In genomic region chr14:25660661-25661060, GRCm38 (mm10) we compare ENCODE assay signal across 10 mouse cellular contexts. TPM values are rescaled to one million over a fixed set of nuclear protein-coding genes. Genes with fewer than 3 reads are reported as not detected.
DNase-seq lines count a peak whose midpoint lies in the region; ATAC-seq and TF ChIP-seq lines count a peak whose summit lies in the region.
"Had no signal": no experiment of that assay in that cellular context is flagged by ENCODE, and none has a peak within 500 bp of the region (broad histone marks: within the 10 kb centered on the region; RNA-seq: fewer than 3 reads in every experiment).

No protein-coding gene starts in this region.

- TF ChIP-seq EP300 in stomach, postnatal 0 days (optimal IDR thresholded peaks at IDR 0.05): no peak

- peaks cover 68% of the 10 kb centered on the region for H3K36me3 ChIP-seq in heart, embryonic 11.5 days (ENCODE audit: control insufficient read depth, insufficient read depth, low read length)
- H3K36me3 ChIP-seq in testis, adult 2 months (ENCODE audit: control insufficient read depth, insufficient read depth, low read length): no peaks in the 10 kb centered on the region
- H3K36me3 ChIP-seq in hindbrain, embryonic 14.5 days (replicated peaks; ENCODE audit: control insufficient read depth, insufficient read depth): peaks cover 100% of the 10 kb centered on the region
- peaks cover 49% of the 10 kb centered on the region for H3K36me3 ChIP-seq in stomach, postnatal 0 days (ENCODE audit: control insufficient read depth, insufficient read depth, low read length)

- WGBS in heart, embryonic 11.5 days (ENCODE audit: insufficient replicate concordance): 60% methylated on average over 11 of the region's 11 CpGs
- WGBS in hindbrain, embryonic 14.5 days: 46% methylated on average over 11 of the region's 11 CpGs
- 57% methylated on average over 11 of the region's 11 CpGs for WGBS in stomach, postnatal 0 days

- ATAC-seq in heart, embryonic 11.5 days (replicated peaks; ENCODE audit: insufficient number of reproducible peaks, low FRiP score, low TSS enrichment): peak; percentile 29; the same call in 1 of the 2 replicates
- peak; percentile 36; the same call in 1 of the 2 replicates for ATAC-seq in hindbrain, embryonic 14.5 days (ENCODE audit: low FRiP score)
- peak; percentile 63 for ATAC-seq in stomach, postnatal 0 days (ENCODE audit: low FRiP score, low TSS enrichment)
- ATAC-seq: Patski had no signal

- peak; percentile 31; the same call in 1 of the 2 replicates for TF ChIP-seq CTCF in testis, adult 2 months (IDR thresholded peaks at IDR 0.05; ENCODE audit: control insufficient read depth, insufficient read depth, insufficient replicate concordance, low read depth, low read length)
- TF ChIP-seq CTCF in stomach, postnatal 0 days (IDR thresholded peaks at IDR 0.05; ENCODE audit: low read depth): peak; percentile 64

- H3K4me1 ChIP-seq in heart, embryonic 11.5 days (ENCODE audit: control insufficient read depth, insufficient read depth, low read length): 0 out of 2 replicates have a peak, but pooled peaks cover 4% of the 10 kb centered on the region
- H3K4me1 ChIP-seq in testis, adult 2 months (ENCODE audit: control insufficient read depth, insufficient read depth, low read length): peaks cover 9% of the 10 kb centered on the region
- no peaks in the 10 kb centered on the region for H3K4me1 ChIP-seq in hindbrain, embryonic 14.5 days (replicated peaks; ENCODE audit: control insufficient read depth, insufficient read depth, low read length)
- H3K4me1 ChIP-seq in stomach, postnatal 0 days (replicated peaks; ENCODE audit: control insufficient read depth, insufficient read depth): no peaks in the 10 kb centered on the region

- no peak overlapping the region for H3K4me3 ChIP-seq in heart, embryonic 11.5 days (ENCODE audit: low read depth, low read length)
- H3K4me3 ChIP-seq in testis, adult 2 months (ENCODE audit: control insufficient read depth, low read depth, low read length): peak overlapping the region; percentile 84
- no peak overlapping the region for H3K4me3 ChIP-seq in hindbrain, embryonic 14.5 days (replicated peaks; ENCODE audit: low read length)
- H3K4me3 ChIP-seq in stomach, postnatal 0 days (ENCODE audit: low read depth, low read length): no peak overlapping the region
- H3K4me3 ChIP-seq: erythroblast, embryonic 14.5 days had no signal

- H3K9me3 ChIP-seq in heart, embryonic 11.5 days (replicated peaks; ENCODE audit: control insufficient read depth, low read length): no peaks in the 10 kb centered on the region
- H3K9me3 ChIP-seq in hindbrain, embryonic 14.5 days (ENCODE audit: control insufficient read depth, low read length): no peaks in the 10 kb centered on the region
- H3K9me3 ChIP-seq in stomach, postnatal 0 days (ENCODE audit: control insufficient read depth, low read length): no peaks in the 10 kb centered on the region

- H3K4me2 ChIP-seq in heart, embryonic 11.5 days: no peak overlapping the region
- H3K4me2 ChIP-seq in hindbrain, embryonic 14.5 days (replicated peaks): no peak overlapping the region
- H3K4me2 ChIP-seq in stomach, postnatal 0 days (replicated peaks; ENCODE audit: low read depth): no peak overlapping the region

- H3K27me3 ChIP-seq in heart, embryonic 11.5 days (ENCODE audit: control insufficient read depth, insufficient read depth, low read length): no peaks in the 10 kb centered on the region
- no peaks in the 10 kb centered on the region for H3K27me3 ChIP-seq in testis, adult 2 months (ENCODE audit: control insufficient read depth, insufficient read depth, low read length)
- no peaks in the 10 kb centered on the region for H3K27me3 ChIP-seq in hindbrain, embryonic 14.5 days (ENCODE audit: control insufficient read depth, insufficient read depth, low read length)
- no peaks in the 10 kb centered on the region for H3K27me3 ChIP-seq in stomach, postnatal 0 days (ENCODE audit: control insufficient read depth, insufficient read depth, low read length)
- H3K27me3 ChIP-seq: Patski had no signal

- no peak overlapping the region for H3K27ac ChIP-seq in heart, embryonic 11.5 days (ENCODE audit: low read depth, low read length)
- H3K27ac ChIP-seq in testis, adult 2 months (ENCODE audit: control insufficient read depth, insufficient read depth, low read depth, low read length): no peak overlapping the region
- peak overlapping the region; percentile 4; the same call in 1 of the 2 replicates for H3K27ac ChIP-seq in hindbrain, embryonic 14.5 days
- H3K27ac ChIP-seq in stomach, postnatal 0 days (replicated peaks): no peak overlapping the region

- no peak overlapping the region for H3K9ac ChIP-seq in heart, embryonic 11.5 days (ENCODE audit: low read depth, low read length)
- H3K9ac ChIP-seq in hindbrain, embryonic 14.5 days: no peak overlapping the region
- no peak overlapping the region for H3K9ac ChIP-seq in stomach, postnatal 0 days (ENCODE audit: low read length)

- no peak for DNase-seq in heart, adult 8-10 months (ENCODE audit: low spot score)
- no peak for DNase-seq in testis, postnatal 10 days (ENCODE audit: low spot score)
- no peak for DNase-seq in hindbrain, embryonic 14.5 days (ENCODE audit: low spot score)
- peak; percentile 59 for DNase-seq in stomach, postnatal 0 days (ENCODE audit: low spot score)
- no peak for DNase-seq in T-cell, adult 2 months (ENCODE audit: low spot score)
- no peak for DNase-seq in urinary bladder, postnatal 25 days (ENCODE audit: low spot score)

- no peak for TF ChIP-seq POLR2A in testis, adult 2 months (IDR thresholded peaks at IDR 0.05; ENCODE audit: control insufficient read depth, low read depth, low read length)

RNA-seq across cellular contexts. Expression of gene Ppif, which starts 33.3 kb away (rescaled TPM):
- 92.7 and 99.4 TPM in 2 replicates for polyA plus RNA-seq in heart, embryonic 11.5 days (2014; fragmentation: Nextera tagmentation; extraction: Ambion mirVana)
- 100 to 1,000 TPM; 300 to 329 (median 307) TPM for total RNA-seq in heart, adult 8-10 months (2022)
- 11.6 and 12.5 TPM in 2 replicates for polyA plus RNA-seq in testis, adult 2 months (2012; rRNA removed)
- polyA plus RNA-seq in hindbrain, embryonic 14.5 days (2014; fragmentation: Nextera tagmentation; extraction: Ambion mirVana): 29.5 and 31.8 TPM in 2 replicates
- polyA plus RNA-seq in stomach, postnatal 0 days (2015; fragmentation: Nextera tagmentation; extraction: Ambion mirVana): 66.1 and 74.6 TPM in 2 replicates
